Mouse (Mus musculus) urinary bladder, postnatal 10 days (tissue): Measurements from ENCODE around the gene Cd160.

Experiments used
- DNase-seq: peaks from one replicate; pipeline ENCODE4 v3.0.0; 2022; ENCODE audit warnings: low spot score

Gene Cd160

DNA sequence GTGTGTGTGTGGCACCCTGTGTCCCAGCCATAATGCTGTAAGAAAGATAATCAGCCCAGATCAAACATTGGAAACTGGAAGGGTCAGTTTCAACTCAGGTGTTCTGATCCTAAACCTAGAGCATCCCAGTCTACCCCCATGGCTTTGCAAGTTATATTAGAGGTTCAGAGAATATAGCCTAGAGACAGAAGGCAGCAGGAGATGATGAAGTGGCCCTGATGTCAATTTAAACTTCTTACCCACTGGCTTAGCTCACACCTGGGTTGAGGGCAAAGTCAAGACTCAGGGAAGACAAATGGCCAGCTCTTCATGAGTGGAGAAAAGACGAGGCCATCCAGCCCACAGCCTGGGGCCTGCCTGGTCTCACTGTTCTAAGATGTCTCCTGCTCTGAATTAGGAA, at the start of gene Cd160, which contains the start of gene Pdzk1:
TSS of gene Cd160 (minus strand) at position 368 of the 400 bp plus-strand sequence.
TSS of gene Pdzk1 (plus strand) at position 301 of the 400 bp plus-strand sequence.
- DNase-seq, result no peak

DNA sequence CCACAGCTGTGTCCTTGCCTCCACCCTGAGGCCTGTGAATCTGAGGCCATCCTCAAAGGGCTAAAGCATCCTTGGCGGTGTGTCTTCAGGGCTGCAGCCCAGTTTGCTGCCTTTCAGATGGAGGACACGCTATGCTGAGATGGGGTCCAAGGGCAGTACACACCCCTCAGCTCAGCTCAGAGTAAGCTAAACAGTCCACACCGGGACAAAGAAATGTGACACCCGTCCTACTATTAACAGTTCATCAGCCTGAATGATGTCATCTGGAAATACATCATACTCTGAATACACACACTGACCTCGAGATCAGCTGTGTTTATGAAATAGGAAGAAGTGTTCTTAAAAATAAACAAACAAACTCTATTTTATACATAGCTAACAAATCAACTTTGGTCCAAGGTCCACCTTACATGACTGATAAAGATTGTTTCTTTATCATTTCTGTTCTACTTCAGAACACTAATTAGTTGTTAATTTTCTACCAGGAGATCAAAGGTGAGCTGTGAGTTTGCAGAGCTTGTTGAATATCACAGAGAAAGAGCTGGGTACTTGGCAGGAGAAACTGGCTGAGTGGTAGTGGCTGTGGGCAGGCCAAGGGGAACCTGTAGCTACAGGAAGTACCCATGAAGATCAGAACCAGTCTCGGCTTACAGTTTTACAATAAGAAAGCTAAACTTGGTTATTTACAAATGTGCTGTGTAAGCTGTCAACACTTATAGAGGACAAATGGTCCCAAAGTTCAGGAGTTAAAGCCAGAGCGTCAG, 45.8 kb upstream of the Cd160 start:
- DNase-seq, result no peak

DNA sequence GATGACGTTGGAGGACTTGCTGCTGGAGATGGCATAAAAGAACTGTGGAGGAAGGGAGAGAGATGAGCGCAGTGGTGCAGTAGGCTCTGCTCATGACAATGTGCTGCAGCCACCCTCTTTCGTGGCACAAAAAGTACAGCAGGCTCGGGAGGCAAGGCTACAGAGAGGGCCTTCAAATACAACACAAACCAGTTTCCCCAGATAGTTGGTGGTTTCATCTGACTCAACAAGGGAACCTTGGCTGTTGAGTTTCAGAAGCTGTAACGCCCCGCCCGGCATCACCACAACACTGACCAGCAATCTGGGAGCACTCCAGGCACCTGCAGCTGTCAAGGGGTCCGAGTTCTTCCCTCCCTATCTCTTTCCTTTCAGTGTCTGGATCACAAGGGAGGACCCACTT, 43.4 kb upstream of the Cd160 start:
- DNase-seq, result no peak

DNA sequence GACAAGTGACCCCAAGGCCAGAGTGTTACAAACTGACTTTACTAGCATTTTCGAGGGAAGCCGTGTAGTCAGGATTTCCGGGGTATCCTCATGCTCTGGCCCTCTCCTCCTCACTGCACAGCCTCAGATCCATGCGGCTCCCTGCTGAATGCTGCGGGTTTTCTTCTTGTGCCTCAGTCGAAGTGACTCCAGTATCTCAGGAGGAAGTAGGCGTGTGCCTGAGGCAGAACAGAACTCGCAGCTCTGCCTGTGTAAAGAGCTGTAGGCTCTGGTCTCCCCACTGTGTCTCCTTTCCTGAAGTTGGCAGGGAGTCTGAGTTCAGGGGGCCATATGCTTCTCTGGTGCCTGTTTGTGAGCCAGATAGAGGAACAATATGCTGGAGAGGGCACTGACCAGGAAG, 41.9 kb upstream of the Cd160 start:
- no peak for DNase-seq

DNA sequence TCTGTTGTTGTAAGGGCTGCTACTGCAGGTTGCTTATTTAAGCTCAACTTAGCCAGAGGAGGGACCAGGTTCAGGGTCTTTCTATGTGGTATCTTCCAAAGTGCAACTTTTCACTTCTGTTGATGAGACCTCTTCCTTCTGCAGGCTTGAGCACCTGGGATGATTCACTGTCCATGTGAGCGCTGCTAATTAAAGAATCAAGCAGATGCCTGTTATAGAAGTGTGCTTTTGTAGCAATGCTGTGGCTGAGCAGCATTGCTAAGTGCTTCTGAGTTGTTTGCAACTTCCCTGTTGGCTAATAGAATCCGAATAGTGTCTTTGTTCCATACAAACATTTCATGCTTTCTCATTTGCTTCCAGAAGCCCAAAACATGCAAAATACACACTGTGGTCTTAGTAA, 41.1 kb upstream of the Cd160 start:
- DNase-seq, result no peak

DNA sequence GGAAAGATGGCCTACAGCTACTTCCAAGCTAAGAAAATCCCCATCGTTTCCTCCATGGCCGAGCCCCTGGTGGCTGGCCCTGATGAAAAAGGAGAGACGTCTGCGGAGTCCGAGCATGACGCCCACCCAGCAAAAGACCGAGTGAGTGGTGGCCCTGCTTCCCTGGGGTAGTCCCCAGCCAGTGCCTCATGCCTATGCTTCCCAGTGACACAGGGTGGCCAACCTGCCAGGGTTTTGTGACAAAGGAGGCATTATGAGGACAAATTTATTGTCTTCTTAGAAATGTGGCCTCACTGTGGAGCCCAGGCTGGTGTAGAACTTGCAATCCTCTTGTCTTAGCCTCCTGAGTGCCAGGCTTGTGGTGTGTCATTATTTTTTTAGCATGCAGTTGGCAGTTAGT, 39.9 kb upstream of the Cd160 start:
- DNase-seq, result no peak

DNA sequence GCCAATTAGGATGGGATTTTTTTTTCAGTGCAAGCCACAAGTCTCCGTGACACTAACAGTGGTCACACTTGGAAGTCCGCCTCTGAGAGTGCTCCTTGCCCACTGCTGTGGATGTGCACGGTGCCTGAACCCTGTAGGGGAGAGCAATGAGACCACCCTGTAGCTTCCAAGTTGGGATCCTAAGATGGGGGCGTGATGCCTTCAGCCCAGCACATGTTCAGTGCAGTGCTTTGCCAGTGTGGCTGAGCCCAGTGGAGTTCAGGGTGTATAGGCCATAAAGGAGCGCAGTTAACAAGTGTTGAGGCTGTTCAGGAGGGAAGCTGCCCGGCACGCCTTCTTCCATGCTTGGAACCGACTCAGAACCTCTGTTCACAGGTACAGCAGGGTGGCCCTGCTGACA, 39.4 kb upstream of the Cd160 start:
- DNase-seq, result no peak

DNA sequence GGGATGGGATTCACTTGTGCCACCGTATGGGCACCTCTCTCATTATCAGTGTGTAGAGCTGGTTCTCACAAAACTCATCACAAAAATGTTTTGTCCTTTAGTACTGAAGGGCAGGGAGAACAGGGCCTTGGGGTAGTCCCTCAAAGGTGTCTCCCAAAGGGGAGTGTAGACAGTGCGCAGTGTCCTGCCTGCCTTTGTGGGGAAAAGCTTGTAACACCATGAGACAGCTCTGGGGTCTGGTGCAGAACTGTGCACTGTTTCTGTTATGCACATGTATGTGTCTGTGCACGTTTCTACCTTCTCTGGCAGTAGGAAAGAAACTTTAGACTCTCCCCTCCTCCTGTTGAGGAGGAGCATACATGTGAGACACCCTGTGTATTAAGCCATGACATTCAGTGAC, 38.7 kb upstream of the Cd160 start:
- no peak for DNase-seq

DNA sequence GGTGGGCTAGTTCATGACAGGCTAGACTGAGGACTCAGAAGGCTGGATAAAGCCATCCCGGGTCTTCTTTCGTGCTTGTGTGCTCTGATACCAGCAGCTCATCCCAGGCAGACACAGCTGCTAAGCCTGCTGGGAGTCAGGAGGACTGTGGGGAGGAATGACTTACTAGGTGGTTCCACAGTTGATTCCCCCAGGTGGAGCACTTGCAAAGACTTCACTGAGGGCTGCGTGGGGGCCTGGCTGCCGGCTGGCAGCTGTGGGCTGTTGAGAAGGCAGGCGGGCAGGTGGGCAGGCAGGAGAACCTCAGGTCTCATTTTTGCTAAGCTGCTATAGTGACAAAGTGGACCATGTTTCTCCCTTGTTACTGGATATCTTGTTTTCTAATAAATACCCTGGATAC, 31.3 kb upstream of the Cd160 start:
- no peak for DNase-seq

DNA sequence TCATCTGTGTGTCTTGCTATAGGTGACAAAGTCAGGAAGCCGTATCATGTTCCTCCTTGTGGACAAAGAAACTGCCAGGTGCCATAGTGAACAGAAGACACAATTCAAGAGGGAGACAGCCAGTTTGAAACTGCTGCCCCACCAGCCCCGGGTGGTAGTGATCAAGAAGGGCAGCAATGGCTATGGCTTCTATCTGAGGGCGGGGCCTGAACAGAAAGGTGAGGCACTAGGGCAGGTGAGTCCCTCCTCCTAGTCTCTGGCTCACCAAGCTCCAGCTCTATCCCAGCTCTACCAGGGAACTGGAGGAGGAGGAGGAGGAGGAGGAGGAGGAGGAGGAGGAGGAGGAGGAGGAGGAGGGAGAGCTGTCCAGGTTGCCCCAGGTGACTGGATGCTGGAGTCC, 26.7 kb upstream of the Cd160 start:
- DNase-seq, result no peak

DNA sequence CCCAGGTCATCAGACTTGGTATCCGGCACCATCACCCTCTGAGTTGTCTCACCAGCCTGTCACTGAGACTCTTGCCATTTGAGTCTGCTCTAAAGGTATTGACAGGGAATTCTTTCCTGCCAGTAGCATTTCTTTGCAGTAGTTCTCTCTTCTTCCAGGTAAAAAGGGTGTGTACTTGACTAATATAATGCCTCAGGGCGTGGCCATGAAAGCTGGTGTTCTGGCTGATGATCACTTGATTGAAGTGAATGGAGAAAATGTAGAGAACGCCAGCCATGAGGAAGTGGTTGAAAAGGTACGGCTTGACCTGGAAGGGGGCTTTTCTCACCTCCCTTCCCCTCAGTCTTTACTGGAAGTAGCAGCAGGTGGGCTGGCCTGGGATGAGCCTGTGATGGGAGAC, 25.2 kb upstream of the Cd160 start:
- no peak for DNase-seq

DNA sequence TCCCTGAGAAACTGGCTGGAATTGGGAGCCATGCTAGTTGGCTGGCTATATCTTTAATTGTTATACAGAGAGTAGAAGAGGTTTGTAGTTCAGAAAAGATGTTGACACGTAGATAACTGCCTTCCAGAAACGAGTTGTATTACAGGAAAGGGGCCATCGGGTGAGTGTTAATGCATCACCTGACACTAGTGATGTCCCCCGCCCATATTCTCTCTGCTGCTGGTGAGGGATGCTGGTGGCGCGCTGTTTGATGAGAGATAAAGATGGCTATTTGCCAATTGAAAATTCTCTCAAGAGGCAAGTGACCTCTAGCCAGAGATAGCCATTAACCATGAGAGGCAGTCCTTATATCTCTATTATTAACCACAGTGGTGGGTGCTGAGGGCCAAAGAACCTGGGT, 23.4 kb upstream of the Cd160 start:
- DNase-seq, result no peak

DNA sequence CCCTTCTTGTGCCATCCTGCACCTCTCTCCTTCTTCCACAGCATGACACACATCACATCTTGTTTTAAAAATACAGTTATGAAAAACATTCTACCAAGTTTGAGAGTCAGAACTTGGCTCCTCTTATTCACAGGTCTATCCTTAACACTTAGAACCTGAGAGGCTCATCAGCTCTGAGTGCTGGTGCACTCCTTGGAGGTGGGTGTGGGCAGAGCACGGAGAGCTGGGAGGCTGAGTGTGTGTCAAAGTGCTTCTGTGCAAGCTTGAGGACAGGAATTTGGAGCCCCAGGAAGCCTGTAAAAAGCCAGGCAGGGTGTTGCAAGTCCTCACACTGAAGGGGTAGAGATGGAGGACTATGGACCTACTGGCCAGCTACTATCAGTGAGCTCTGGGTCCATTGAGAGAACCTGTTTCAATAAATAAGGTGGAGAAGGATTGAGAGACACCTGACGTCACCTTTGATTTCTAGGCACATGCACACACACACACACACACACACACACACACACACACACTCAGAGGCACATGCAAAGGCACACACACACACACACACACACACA, 20.1 kb upstream of the Cd160 start:
- no peak for DNase-seq

DNA sequence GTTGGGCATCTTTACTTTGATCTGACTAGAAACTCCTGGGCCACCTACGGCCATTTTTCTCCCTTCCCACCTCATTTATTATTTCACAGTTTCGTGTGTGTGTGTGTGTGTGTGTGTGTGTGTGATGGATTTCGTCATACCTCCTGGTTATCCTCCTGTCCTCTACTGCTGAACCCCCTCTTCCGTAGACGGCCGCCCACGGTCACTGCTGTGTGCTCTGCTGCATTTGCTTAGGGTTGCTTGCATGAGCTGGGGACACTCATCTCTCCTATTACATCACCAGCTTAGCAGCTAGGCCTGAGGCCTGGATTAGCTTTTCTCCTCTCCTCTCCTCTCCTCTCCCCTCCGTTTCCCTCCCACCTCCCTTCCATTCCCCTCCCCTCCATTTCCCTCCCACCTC, 19.3 kb upstream of the Cd160 start:
- no peak for DNase-seq

DNA sequence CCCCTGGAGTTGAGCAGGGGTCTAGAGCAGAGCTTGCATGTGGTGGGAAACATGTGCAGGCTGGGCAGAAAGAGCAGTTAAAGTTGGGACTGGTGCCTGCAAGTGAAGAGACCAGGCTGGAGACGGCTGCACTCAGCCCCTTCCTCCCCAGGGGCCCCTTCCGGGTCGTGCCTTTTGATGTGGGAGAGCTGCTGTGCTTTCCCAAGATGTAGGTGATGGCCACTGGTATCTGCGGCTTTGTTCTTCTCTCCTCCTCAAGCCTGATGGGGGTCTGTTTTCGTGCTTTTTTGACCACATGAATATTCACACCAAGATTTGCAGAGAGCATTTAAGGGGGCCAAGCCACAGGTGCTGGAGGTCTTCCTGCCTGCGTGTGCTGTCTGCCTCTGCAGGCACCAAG, 18.5 kb upstream of the Cd160 start:
- no peak for DNase-seq

DNA sequence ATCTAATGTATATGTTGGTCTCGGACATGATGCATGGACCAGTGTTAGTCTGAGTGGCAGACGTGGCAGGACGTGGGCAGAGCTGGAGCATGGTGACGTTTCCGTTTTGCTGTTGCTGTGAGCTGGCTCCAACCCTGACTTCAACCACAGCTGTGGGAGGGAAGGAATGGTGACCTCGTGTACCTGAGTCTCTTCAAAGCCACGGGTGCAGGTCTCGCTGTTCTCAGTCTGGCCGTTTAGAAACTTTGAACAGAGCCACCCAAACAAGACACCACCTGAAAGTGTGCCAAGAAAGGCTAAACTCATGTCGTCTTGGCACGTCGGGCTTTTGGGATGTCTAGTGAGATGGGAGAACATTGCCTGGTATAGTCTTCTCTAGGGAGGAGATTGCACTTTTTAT, 17.8 kb upstream of the Cd160 start:
- no peak for DNase-seq

DNA sequence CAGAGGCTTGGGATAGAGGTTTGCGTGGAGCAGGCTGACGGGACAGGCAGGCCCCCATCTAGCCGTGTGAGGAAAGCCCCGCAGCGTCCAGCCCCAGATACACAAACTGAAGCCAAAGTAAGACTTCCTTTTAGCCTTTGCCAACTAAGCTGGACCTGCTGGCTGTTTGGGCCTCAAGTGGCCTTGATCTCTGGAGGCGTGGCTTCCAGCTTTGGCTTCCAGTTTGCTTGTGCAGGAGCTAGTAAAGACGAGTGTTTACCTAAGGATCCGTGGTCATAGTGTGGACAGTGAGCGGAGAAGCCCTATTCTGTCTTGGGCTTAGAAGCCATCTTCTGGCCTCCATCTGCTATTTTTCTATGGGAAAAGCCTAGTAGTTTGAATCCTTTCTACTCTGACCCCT, 16.7 kb upstream of the Cd160 start:
- DNase-seq, result no peak

DNA sequence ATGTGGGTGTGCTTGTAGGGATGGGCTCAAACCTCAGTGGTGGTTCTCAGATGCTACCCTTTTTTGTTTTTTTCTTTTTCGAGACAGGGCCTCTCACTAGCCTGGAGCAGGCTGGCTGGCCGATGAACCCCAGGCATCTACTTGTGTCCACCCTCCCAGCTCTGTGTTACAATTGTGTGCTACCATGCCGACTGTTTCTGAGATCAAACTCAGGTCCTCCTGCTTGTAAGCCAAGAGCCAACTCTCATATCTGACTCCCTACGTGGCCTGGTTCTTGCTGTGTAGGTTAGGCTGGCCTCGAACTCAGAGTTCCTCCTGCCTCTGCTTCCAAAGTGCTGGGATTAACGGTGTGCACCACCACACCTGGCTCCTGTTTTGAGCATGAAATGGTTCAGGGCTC, 16.0 kb upstream of the Cd160 start:
- no peak for DNase-seq

DNA sequence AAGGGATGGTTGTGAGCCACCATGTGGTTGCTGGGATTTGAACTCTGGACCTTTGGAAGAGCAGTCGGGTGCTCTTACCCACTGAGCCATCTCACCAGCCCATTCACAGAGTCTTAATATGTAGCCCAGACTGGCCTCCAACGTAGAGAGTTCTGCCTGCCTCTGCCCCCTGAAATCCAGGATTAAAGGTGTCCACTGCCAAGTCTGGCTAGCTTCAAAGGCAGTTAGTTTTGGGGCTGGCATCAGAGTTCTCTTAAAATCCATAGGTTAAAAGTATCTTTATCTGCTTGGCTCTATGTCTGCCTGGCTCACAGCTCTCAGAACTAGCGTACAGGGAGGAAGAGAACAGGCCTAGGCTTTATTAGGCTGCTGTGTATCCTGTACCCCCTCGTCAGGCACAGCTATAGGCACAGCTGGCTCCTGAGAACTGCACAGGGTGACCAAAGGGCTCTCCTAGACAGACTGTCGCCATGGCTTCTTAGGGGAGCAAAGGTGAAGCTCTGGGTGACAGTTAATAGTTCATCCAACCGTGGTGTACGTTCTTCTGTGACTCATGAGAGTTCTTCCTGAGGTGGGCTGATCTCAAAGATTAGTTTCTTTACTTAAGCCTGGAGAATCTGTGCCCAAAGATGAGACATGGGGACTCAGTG, 10.0 kb upstream of the Cd160 start:
- no peak for DNase-seq

DNA sequence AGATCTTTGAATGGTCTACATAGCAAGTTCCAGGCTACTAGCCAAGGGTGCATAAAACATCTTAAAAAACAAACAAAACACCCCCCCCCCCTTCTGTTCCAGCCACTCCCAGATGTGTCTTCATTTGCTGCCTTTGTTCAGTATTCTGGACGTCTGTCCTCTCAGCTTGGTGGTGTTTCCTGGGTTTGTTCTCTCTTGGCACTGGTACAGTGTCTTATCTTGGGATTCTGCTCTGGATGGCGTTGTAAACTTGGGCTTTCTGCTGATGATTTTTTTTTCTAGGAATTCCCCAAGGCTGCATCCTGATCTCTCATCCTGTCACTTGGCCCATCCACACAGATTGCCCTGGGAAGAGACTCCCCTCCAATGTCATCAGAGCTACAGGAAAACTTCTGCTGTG, 7.3 kb upstream of the Cd160 start:
- DNase-seq, result no peak

DNA sequence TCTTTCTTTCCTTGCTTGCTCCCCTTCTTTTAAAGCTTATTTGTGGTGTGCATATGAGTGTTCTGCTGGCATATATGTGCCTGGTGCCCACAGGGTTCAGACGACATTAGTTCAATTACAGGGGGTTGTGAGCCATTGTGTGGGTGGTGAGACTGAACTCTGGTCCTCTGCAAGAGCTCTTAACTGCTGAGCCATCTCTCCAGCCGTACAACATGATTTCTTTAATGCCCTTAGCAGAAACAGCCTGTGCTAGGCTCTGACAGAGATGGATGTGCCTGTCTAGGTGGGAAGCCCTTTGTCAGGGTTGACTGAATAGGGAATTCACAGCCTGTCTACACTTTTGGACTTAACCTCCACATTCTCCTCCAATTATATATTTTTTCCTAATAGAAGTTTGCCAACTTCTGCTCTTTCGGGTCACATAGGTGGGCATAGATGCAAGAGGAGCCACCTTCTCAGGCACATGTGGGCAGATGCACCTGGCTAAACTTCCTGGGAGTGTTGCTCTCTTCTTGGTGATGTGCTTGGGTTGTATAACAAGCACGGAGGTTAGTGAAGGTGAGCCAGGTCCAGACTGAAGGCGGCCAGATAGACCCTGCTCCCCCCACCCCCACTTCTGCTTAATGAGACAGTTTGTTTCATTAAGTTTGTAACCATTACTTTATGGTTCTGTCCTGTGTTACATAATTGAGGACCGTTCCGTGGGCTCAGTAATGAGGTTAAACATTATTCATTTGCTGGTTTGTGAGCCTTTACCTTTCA, 5.6 kb upstream of the Cd160 start:
- no peak for DNase-seq

DNA sequence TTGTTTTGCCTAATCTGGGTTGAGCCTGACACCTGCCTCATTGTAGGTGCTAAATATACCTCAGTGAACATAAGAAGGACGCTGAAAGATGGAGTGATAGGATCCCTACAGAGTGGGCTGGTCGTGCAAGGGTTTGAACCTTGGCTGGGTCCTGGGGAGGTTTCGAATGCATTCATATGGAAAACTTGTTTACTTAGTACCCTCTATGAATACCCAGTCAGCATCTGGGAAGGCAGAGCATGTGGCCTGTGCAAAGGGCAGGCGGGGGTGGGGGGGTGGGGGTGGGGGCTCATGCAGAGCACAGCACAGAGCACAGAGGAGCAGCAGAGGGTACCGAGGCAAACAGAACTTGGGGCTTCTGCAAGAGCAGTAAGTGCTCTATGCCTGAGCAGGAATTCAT, 3.8 kb upstream of the Cd160 start:
- no peak for DNase-seq

DNA sequence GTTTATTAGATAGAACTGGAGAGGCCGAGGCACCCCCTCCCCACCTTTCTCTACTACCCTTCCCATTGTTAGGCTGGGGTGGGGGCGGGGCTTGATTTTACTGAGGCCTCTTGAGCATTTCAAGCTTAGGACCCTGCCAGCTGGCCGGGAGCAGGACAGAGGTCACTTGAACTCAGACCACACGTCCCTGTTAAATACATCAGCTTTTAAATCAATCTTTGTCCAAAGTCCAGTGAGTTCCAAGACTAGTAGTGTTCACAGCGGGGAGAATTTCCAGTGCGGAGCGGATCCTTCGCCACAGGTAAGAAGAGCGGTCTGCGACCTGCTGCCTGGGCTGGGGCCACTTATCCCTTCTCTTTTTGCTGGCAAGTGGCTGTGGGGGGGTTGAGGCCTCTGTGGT, 705 bp upstream of the Cd160 start:
- no peak for DNase-seq
